Mouse (Mus musculus): ENCODE measurements around the gene Litaf. TPM values are rescaled to one million over a fixed set of nuclear protein-coding genes. Genes with fewer than 3 reads are reported as not detected.
A peak's percentile ranks its signal among the peaks of the same experiment; 100 is the strongest.
"Not testable (repeated sequence)": the region's sequence is repeated elsewhere in the genome, so short reads cannot be mapped to it uniquely, and the experiment has no call there.

Litaf gene
- polyA plus RNA-seq, 1 experiment from 2014 or later = 31.6 TPM

GRCm38 (mm10) chr16:11021403-11022112, 44.4 kb downstream of the Litaf start:
- no peak for DNase-seq
- 62% methylated on average over 3 of the region's 3 CpGs for WGBS (ENCODE audit: insufficient replicate concordance)
- Histone ChIP-seq H3K9me3 (replicated peaks) (no peaks in the 10 kb centered on the region), H3K36me3 (no peaks in the 10 kb centered on the region), H3K27ac (no peak overlapping the region), H3K4me2 (no peak overlapping the region), H3K4me1 (replicated peaks) (peaks cover 6% of the 10 kb centered on the region; the same call in 1 of the 2 replicates), H3K27me3 (no peaks in the 10 kb centered on the region), H3K4me3 (replicated peaks) (no peak overlapping the region), H3K9ac (no peak overlapping the region)
- ATAC-seq (ENCODE audit: low read depth) = no peak

GRCm38 (mm10) chr16:11017807-11018595, 48.0 kb downstream of the Litaf start:
- Histone ChIP-seq H3K4me3 (replicated peaks) (no peak overlapping the region), H3K27ac (no peak overlapping the region), H3K9ac (no peak overlapping the region), H3K27me3 (no peaks in the 10 kb centered on the region), H3K4me1 (replicated peaks) (peaks cover 7% of the 10 kb centered on the region; the same call in 1 of the 2 replicates), H3K9me3 (replicated peaks) (no peaks in the 10 kb centered on the region), H3K36me3 (no peaks in the 10 kb centered on the region), H3K4me2 (no peak overlapping the region)
- DNase-seq (no peak), ATAC-seq (ENCODE audit: low read depth) (no peak)
- WGBS (ENCODE audit: insufficient replicate concordance) = 44% methylated on average over 11 of the region's 11 CpGs

- WGBS (ENCODE audit: insufficient replicate concordance) = 51% methylated on average over 4 of the region's 4 CpGs
- Histone ChIP-seq H3K9ac (no peak overlapping the region), H3K4me1 (replicated peaks) (peaks cover 22% of the 10 kb centered on the region), H3K27me3 (no peaks in the 10 kb centered on the region), H3K4me3 (replicated peaks) (no peak overlapping the region), H3K9me3 (replicated peaks) (no peaks in the 10 kb centered on the region), H3K4me2 (no peak overlapping the region), H3K27ac (no peak overlapping the region), H3K36me3 (no peaks in the 10 kb centered on the region)
- DNase-seq = no peak
- no peak for ATAC-seq (ENCODE audit: low read depth)
These were observed 49.6 kb downstream of the Litaf start for GRCm38 (mm10) chr16:11016353-11016752.

GRCm38 (mm10) chr16:11014407-11014806, 51.5 kb downstream of the Litaf start:
- Histone ChIP-seq H3K4me1 (replicated peaks) (peaks cover 25% of the 10 kb centered on the region), H3K27ac (no peak overlapping the region), H3K36me3 (no peaks in the 10 kb centered on the region), H3K9ac (no peak overlapping the region), H3K4me3 (replicated peaks) (no peak overlapping the region), H3K27me3 (no peaks in the 10 kb centered on the region), H3K9me3 (replicated peaks) (no peaks in the 10 kb centered on the region), H3K4me2 (no peak overlapping the region)
- WGBS (ENCODE audit: insufficient replicate concordance) = 64% methylated on average over 3 of the region's 3 CpGs
- ATAC-seq (ENCODE audit: low read depth) = no peak
- DNase-seq = no peak

GRCm38 (mm10) chr16:11013464-11014147, 52.4 kb downstream of the Litaf start:
- not testable (repeated sequence) for H3K36me3 ChIP-seq; H3K4me3 ChIP-seq (replicated peaks); H3K27ac ChIP-seq; H3K4me2 ChIP-seq; ATAC-seq (ENCODE audit: low read depth); H3K9me3 ChIP-seq (replicated peaks); H3K9ac ChIP-seq; H3K27me3 ChIP-seq; DNase-seq
- peaks cover 31% of the 10 kb centered on the region for H3K4me1 ChIP-seq (replicated peaks)
- 84% methylated on average over 12 of the region's 19 CpGs for WGBS (ENCODE audit: insufficient replicate concordance)

- no peak for ATAC-seq (ENCODE audit: low read depth)
- DNase-seq = no peak
- Histone ChIP-seq H3K36me3 (no peaks in the 10 kb centered on the region), H3K27me3 (no peaks in the 10 kb centered on the region), H3K4me3 (replicated peaks) (no peak overlapping the region), H3K4me2 (no peak overlapping the region), H3K4me1 (replicated peaks) (peaks cover 33% of the 10 kb centered on the region), H3K9ac (no peak overlapping the region), H3K9me3 (replicated peaks) (no peaks in the 10 kb centered on the region), H3K27ac (no peak overlapping the region)
- WGBS (ENCODE audit: insufficient replicate concordance) = 51% methylated on average over 11 of the region's 11 CpGs
These were observed 53.1 kb downstream of the Litaf start for GRCm38 (mm10) chr16:11012571-11013463.

GRCm38 (mm10) chr16:11011939-11012338, 54.0 kb downstream of the Litaf start:
- Histone ChIP-seq H3K27ac (no peak overlapping the region), H3K36me3 (no peaks in the 10 kb centered on the region), H3K4me3 (replicated peaks) (no peak overlapping the region), H3K9ac (no peak overlapping the region), H3K4me1 (replicated peaks) (peaks cover 33% of the 10 kb centered on the region), H3K4me2 (no peak overlapping the region), H3K27me3 (no peaks in the 10 kb centered on the region), H3K9me3 (replicated peaks) (no peaks in the 10 kb centered on the region)
- DNase-seq (no peak), ATAC-seq (ENCODE audit: low read depth) (no peak)
- 32% methylated on average over 4 of the region's 4 CpGs for WGBS (ENCODE audit: insufficient replicate concordance)

GRCm38 (mm10) chr16:11011206-11011605, 54.8 kb downstream of the Litaf start:
- H3K4me2 ChIP-seq = no peak overlapping the region
- no peak overlapping the region for H3K4me3 ChIP-seq (replicated peaks)
- H3K36me3 ChIP-seq = no peaks in the 10 kb centered on the region
- H3K9ac ChIP-seq = no peak overlapping the region
- no peaks in the 10 kb centered on the region for H3K27me3 ChIP-seq
- H3K9me3 ChIP-seq (replicated peaks) = no peaks in the 10 kb centered on the region
- H3K27ac ChIP-seq = no peak overlapping the region
- DNase-seq (no peak), ATAC-seq (ENCODE audit: low read depth) (0 out of 2 replicates have a peak, but pooled peaks have one; percentile 29)
- H3K4me1 ChIP-seq (replicated peaks) = peaks cover 33% of the 10 kb centered on the region
- WGBS (ENCODE audit: insufficient replicate concordance) = 46% methylated on average over 2 of the region's 2 CpGs

GRCm38 (mm10) chr16:11010270-11010669, 55.7 kb downstream of the Litaf start:
- Histone ChIP-seq H3K4me3 (replicated peaks) (no peak overlapping the region), H3K4me2 (no peak overlapping the region), H3K27ac (no peak overlapping the region), H3K36me3 (no peaks in the 10 kb centered on the region), H3K4me1 (replicated peaks) (peaks cover 33% of the 10 kb centered on the region), H3K27me3 (no peaks in the 10 kb centered on the region), H3K9me3 (replicated peaks) (no peaks in the 10 kb centered on the region), H3K9ac (no peak overlapping the region)
- DNase-seq = no peak
- no peak for ATAC-seq (ENCODE audit: low read depth)
- WGBS (ENCODE audit: insufficient replicate concordance) = 66% methylated on average over 4 of the region's 4 CpGs

GRCm38 (mm10) chr16:11008162-11008991, 57.6 kb downstream of the Litaf start:
- Histone ChIP-seq H3K4me3 (replicated peaks) (no peak overlapping the region), H3K27ac (peak overlapping the region; percentile 77), H3K9ac (no peak overlapping the region), H3K4me2 (peak overlapping the region; percentile 18; the same call in 1 of the 2 replicates), H3K27me3 (no peaks in the 10 kb centered on the region), H3K9me3 (replicated peaks) (no peaks in the 10 kb centered on the region), H3K36me3 (no peaks in the 10 kb centered on the region), H3K4me1 (replicated peaks) (peaks cover 33% of the 10 kb centered on the region)
- 25% methylated on average over 15 of the region's 15 CpGs for WGBS (ENCODE audit: insufficient replicate concordance)
- no peak for DNase-seq
- ATAC-seq (ENCODE audit: low read depth) = peak; percentile 52
